Mouse (Mus musculus): ENCODE data around the gene Plek2. TPM values are rescaled to one million over a fixed set of nuclear protein-coding genes. Genes with fewer than 3 reads are reported as not detected.

The Plek2 gene
- polyA plus RNA-seq (2015; fragmentation: Nextera tagmentation; extraction: Ambion mirVana), result 2.5 and 3.8 TPM in 2 replicates

DNA sequence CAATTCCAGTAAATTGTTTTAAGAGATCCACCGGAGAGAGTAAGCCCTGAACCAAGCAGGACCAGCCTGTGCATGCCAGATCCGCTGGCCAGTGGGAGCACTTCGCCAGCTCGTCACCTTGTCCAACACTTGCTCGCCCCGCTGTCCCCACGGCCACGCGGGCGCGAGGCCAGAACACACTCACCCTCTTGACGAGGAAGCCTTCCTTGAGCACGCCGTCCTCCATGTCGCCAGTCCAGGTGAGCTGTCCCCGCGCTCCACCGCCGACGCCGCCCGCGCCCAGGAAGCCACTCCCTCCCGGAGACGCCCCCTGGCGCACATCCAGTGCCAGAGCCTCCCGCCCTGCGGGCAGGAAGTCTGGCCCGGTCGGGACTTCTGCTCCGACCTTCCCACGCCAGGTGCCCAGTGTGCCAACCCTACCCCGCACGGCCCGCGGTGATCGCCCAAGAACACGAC lies at the start of gene Plek2:
Plek2 (minus strand) TSS at position 258 of the 456 bp plus-strand sequence.
- Histone ChIP-seq H3K4me1 (ENCODE audit: control insufficient read depth, insufficient read depth, low read length) (peaks cover 8% of the 10 kb centered on the region), H3K27ac (ENCODE audit: low read length) (no peak within 1 kb of the TSS), H3K9me3 (replicated peaks; ENCODE audit: control insufficient read depth, low read length, poor library complexity, severe bottlenecking) (no peaks in the 10 kb centered on the region), H3K27me3 (ENCODE audit: control insufficient read depth, insufficient read depth, low read depth, low read length) (peaks cover 29% of the 10 kb centered on the region), H3K36me3 (ENCODE audit: control insufficient read depth, insufficient read depth, low read length) (no peaks in the 10 kb centered on the region), H3K4me3 (ENCODE audit: low read depth, low read length) (peak within 1 kb of the TSS; percentile 52), H3K4me2 (ENCODE audit: low read length) (peak within 1 kb of the TSS; percentile 97), H3K9ac (ENCODE audit: low read depth, low read length) (peak within 1 kb of the TSS; percentile 70)
- ATAC-seq, result peak; percentile 59
- 1% methylated on average over 38 of the region's 38 CpGs for WGBS

DNA sequence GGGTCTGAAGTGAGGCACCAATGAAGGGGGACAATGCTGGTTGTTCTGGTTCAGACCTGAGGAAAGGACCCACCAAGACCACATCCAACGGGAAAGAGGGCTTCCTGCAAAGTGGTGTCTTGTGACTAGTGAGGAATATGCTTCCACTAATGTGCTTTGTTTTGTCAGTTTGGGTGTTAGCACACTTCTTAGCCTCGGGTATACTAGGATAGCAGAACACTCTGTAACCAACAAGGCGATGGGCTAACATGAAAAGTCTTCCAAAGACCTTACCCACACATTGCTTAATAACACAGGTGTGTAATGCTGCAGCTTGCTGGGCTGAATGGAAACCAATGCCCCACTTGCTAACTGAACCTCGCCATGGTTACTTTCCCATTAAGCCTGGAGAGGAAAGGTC lies 49.6 kb upstream of the Plek2 start:
- ATAC-seq, result no peak

DNA sequence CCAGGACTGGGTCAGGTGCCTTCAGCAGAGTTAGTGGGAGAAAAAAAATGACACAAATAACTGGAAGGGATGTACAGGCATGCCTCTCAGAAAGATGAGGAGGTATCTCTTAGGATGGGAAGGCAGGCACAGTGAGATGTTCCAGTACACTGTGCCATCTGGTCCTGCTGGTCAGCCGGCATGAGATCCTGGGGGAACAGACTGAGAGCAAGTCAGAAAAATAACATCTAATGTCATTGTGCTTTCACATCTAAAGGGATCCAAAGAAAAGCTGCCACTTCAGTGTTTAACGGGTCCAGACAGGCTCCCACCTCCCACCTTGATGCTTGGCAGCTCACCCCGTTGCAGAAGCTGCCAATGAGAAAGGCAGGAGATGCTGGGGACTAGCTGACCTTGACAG lies 45.7 kb upstream of the Plek2 start:
- no peak overlapping the region for H3K27ac ChIP-seq (ENCODE audit: low read length)
- no peak for ATAC-seq
- H3K9me3 ChIP-seq (replicated peaks; ENCODE audit: control insufficient read depth, low read length, poor library complexity, severe bottlenecking), result no peaks in the 10 kb centered on the region; the same call in none of the 2 replicates
- 54% methylated on average over 3 of the region's 3 CpGs for WGBS
- no peaks in the 10 kb centered on the region for H3K36me3 ChIP-seq (ENCODE audit: control insufficient read depth, insufficient read depth, low read length)
- H3K4me3 ChIP-seq (ENCODE audit: low read depth, low read length), result no peak overlapping the region
- H3K27me3 ChIP-seq (ENCODE audit: control insufficient read depth, insufficient read depth, low read depth, low read length), result no peaks in the 10 kb centered on the region
- H3K4me2 ChIP-seq (ENCODE audit: low read length), result no peak overlapping the region
- no peak overlapping the region for H3K9ac ChIP-seq (ENCODE audit: low read depth, low read length)
- H3K4me1 ChIP-seq (ENCODE audit: control insufficient read depth, insufficient read depth, low read length), result no peaks in the 10 kb centered on the region

More for the DNA sequence above, 49.6 kb upstream of the Plek2 start:
- Histone ChIP-seq H3K4me3 (ENCODE audit: low read depth, low read length) (no peak overlapping the region), H3K4me2 (ENCODE audit: low read length) (no peak overlapping the region), H3K36me3 (ENCODE audit: control insufficient read depth, insufficient read depth, low read length) (peaks cover 12% of the 10 kb centered on the region; the same call in 1 of the 2 replicates), H3K4me1 (ENCODE audit: control insufficient read depth, insufficient read depth, low read length) (no peaks in the 10 kb centered on the region), H3K9ac (ENCODE audit: low read depth, low read length) (no peak overlapping the region), H3K27me3 (ENCODE audit: control insufficient read depth, insufficient read depth, low read depth, low read length) (no peaks in the 10 kb centered on the region), H3K9me3 (replicated peaks; ENCODE audit: control insufficient read depth, low read length, poor library complexity, severe bottlenecking) (no peaks in the 10 kb centered on the region; the same call in none of the 2 replicates), H3K27ac (ENCODE audit: low read length) (no peak overlapping the region)
- WGBS, result 84% methylated on average over 4 of the region's 4 CpGs

DNA sequence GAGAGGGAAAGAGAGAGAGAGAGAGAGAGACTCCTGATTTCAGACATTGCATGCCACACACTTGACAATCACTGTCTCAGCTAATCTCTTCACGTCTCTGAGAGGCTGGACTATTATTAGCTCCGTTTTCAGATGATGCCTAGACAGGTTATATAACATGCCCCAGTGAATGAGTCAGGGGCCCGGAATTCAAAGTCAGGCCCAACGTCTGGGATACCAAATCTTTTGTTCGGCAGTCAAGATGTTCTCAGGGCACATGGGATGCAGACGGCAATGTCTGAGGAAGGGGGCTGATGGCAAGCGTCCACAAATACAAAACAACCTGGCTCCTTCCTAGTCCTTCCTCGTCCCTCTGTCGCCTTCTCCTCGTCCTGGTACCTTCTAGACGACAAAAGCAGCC lies 45.3 kb upstream of the Plek2 start:
- Histone ChIP-seq H3K27me3 (ENCODE audit: control insufficient read depth, insufficient read depth, low read depth, low read length) (no peaks in the 10 kb centered on the region), H3K9ac (ENCODE audit: low read depth, low read length) (no peak overlapping the region), H3K4me2 (ENCODE audit: low read length) (no peak overlapping the region), H3K27ac (ENCODE audit: low read length) (no peak overlapping the region), H3K4me3 (ENCODE audit: low read depth, low read length) (no peak overlapping the region), H3K4me1 (ENCODE audit: control insufficient read depth, insufficient read depth, low read length) (no peaks in the 10 kb centered on the region), H3K36me3 (ENCODE audit: control insufficient read depth, insufficient read depth, low read length) (no peaks in the 10 kb centered on the region), H3K9me3 (replicated peaks; ENCODE audit: control insufficient read depth, low read length, poor library complexity, severe bottlenecking) (no peaks in the 10 kb centered on the region; the same call in none of the 2 replicates)
- ATAC-seq, result no peak
- WGBS, result 68% methylated on average over 11 of the region's 11 CpGs

DNA sequence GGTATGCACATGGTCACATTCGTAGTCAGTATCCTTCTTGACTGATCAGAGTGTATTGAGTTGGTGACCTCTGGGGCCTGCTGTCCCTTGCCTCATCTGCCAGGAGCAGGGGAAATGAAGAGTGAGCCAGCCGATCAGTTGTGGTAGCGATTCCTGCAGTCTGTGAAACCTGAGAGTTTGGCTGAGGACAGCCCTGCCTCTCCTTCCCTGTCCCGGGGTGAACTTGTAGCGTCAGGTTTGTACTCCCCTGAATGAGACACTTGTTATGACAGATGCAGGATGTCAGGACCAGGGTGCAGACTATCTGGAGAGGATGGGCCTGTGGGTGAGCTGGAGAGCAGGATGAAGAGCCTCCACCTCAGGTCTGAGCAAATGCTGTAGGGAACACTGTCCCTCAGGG lies 40.9 kb upstream of the Plek2 start:
- no peaks in the 10 kb centered on the region for H3K9me3 ChIP-seq (replicated peaks; ENCODE audit: control insufficient read depth, low read length, poor library complexity, severe bottlenecking)
- H3K36me3 ChIP-seq (ENCODE audit: control insufficient read depth, insufficient read depth, low read length), result no peaks in the 10 kb centered on the region
- no peak for ATAC-seq
- H3K27me3 ChIP-seq (ENCODE audit: control insufficient read depth, insufficient read depth, low read depth, low read length), result no peaks in the 10 kb centered on the region
- WGBS, result 77% methylated on average over 5 of the region's 5 CpGs
- no peaks in the 10 kb centered on the region for H3K4me1 ChIP-seq (ENCODE audit: control insufficient read depth, insufficient read depth, low read length)
- H3K4me2 ChIP-seq (ENCODE audit: low read length), result no peak overlapping the region
- no peak overlapping the region for H3K27ac ChIP-seq (ENCODE audit: low read length)
- H3K4me3 ChIP-seq (ENCODE audit: low read depth, low read length), result no peak overlapping the region
- H3K9ac ChIP-seq (ENCODE audit: low read depth, low read length), result no peak overlapping the region

DNA sequence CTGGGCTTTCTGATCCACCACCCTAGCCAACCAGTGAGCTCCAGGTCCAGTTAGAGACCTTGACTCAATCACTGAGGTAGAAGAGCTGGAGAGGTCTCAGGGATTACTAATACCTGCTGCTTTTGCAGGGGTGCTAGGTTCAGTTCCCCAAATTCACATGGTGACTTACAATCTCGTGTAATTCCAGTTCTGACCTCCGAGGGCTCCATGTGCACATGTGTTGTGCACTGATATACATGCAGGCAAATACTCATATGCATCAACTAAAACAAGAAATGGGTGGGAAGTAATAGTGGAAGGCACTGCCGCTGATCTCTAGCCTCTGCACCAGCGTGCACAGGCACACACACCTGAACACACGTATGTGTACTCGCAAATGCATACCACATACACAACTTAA lies 40.4 kb upstream of the Plek2 start:
- Histone ChIP-seq H3K9ac (ENCODE audit: low read depth, low read length) (no peak overlapping the region), H3K36me3 (ENCODE audit: control insufficient read depth, insufficient read depth, low read length) (no peaks in the 10 kb centered on the region), H3K27ac (ENCODE audit: low read length) (no peak overlapping the region), H3K4me3 (ENCODE audit: low read depth, low read length) (no peak overlapping the region), H3K4me2 (ENCODE audit: low read length) (no peak overlapping the region), H3K9me3 (replicated peaks; ENCODE audit: control insufficient read depth, low read length, poor library complexity, severe bottlenecking) (no peaks in the 10 kb centered on the region), H3K27me3 (ENCODE audit: control insufficient read depth, insufficient read depth, low read depth, low read length) (no peaks in the 10 kb centered on the region), H3K4me1 (ENCODE audit: control insufficient read depth, insufficient read depth, low read length) (no peaks in the 10 kb centered on the region)
- ATAC-seq, result no peak
- WGBS, result 84% methylated on average over 6 of the region's 6 CpGs

DNA sequence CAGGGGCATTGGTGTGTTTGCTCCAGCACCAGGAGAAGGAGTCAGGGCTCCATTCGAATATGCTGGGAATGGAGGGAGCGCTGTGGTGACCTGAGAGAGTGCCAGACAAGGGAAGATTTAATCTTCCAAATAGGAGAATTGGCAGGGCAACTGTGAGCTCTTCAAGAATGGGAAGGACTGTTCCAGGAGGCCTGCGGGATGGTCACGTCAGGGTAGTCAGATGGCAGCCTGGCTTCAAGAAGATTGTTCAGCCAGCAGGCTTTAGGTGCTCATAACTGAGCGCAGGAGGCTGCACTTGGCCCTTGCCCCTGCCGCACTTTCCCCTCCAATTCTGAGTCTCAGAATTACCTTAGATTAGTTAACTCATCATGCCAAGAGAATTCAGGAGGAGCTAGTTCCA lies 36.2 kb upstream of the Plek2 start:
- H3K9ac ChIP-seq (ENCODE audit: low read depth, low read length), result no peak overlapping the region
- no peak for ATAC-seq
- H3K4me3 ChIP-seq (ENCODE audit: low read depth, low read length), result no peak overlapping the region
- H3K27me3 ChIP-seq (ENCODE audit: control insufficient read depth, insufficient read depth, low read depth, low read length), result no peaks in the 10 kb centered on the region
- no peak overlapping the region for H3K27ac ChIP-seq (ENCODE audit: low read length)
- no peaks in the 10 kb centered on the region for H3K36me3 ChIP-seq (ENCODE audit: control insufficient read depth, insufficient read depth, low read length)
- H3K4me1 ChIP-seq (ENCODE audit: control insufficient read depth, insufficient read depth, low read length), result no peaks in the 10 kb centered on the region
- H3K4me2 ChIP-seq (ENCODE audit: low read length), result no peak overlapping the region
- whole genome bisulfite sequencing, result 90% methylated on average over 6 of the region's 6 CpGs
- H3K9me3 ChIP-seq (replicated peaks; ENCODE audit: control insufficient read depth, low read length, poor library complexity, severe bottlenecking), result no peaks in the 10 kb centered on the region

DNA sequence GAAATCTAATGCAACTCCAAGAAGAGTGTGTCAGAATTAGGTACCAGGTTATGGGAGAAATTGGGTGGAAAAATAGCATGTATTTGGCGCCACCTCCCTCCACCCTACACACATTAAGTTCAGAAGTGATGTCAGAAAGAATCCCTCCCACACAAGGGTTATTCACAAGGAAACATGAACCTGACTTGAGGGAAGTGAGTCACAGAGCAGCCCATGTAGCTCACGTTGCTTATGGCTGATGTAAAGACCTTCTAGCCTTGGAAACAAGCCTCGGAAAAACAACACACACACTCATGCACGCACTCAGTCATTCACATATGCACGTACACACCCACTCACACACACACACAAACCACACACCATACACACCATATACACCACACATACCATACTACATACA lies 33.3 kb upstream of the Plek2 start:
- H3K4me1 ChIP-seq (ENCODE audit: control insufficient read depth, insufficient read depth, low read length), result no peaks in the 10 kb centered on the region
- no peaks in the 10 kb centered on the region for H3K27me3 ChIP-seq (ENCODE audit: control insufficient read depth, insufficient read depth, low read depth, low read length)
- H3K36me3 ChIP-seq (ENCODE audit: control insufficient read depth, insufficient read depth, low read length), result no peaks in the 10 kb centered on the region
- no peak for ATAC-seq
- no peaks in the 10 kb centered on the region for H3K9me3 ChIP-seq (replicated peaks; ENCODE audit: control insufficient read depth, low read length, poor library complexity, severe bottlenecking)
- H3K4me2 ChIP-seq (ENCODE audit: low read length), result no peak overlapping the region
- H3K27ac ChIP-seq (ENCODE audit: low read length), result no peak overlapping the region
- no peak overlapping the region for H3K9ac ChIP-seq (ENCODE audit: low read depth, low read length)
- 90% methylated on average over 5 of the region's 5 CpGs for WGBS
- H3K4me3 ChIP-seq (ENCODE audit: low read depth, low read length), result no peak overlapping the region

DNA sequence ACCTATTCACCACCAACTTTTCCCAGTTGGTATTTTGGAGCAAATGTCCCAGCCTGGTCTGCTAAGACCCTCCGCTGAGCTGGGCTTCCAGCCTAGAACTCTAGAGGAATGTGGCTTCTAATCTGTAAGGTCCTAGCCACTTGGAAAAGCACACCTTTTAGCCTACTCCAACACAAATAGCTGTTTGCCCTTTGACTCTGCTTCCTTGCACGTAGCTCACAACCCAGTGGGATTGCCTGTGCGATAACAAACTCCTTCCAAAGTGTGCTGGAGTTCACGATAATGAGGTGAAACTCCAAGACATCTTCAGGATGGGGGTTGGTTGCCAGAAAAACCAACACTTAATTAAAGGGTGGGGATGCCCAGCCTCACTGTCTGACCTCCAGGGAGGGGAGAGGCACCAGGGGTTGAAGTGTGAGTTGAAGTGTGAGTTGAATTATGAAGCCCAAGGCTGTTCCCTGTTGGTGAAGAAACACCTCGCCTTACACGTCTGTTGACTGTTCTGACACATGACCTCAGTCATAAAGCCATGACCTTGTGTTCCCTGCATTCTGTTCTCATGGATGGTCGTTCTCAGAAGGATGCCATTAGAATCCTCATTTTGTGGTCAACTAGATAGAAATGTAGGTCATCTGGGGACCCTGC lies 32.8 kb upstream of the Plek2 start:
- 82% methylated on average over 7 of the region's 7 CpGs for WGBS
- H3K9ac ChIP-seq (ENCODE audit: low read depth, low read length), result no peak overlapping the region
- H3K36me3 ChIP-seq (ENCODE audit: control insufficient read depth, insufficient read depth, low read length), result no peaks in the 10 kb centered on the region
- no peaks in the 10 kb centered on the region for H3K9me3 ChIP-seq (replicated peaks; ENCODE audit: control insufficient read depth, low read length, poor library complexity, severe bottlenecking)
- no peaks in the 10 kb centered on the region for H3K27me3 ChIP-seq (ENCODE audit: control insufficient read depth, insufficient read depth, low read depth, low read length)
- H3K4me3 ChIP-seq (ENCODE audit: low read depth, low read length), result no peak overlapping the region
- no peaks in the 10 kb centered on the region for H3K4me1 ChIP-seq (ENCODE audit: control insufficient read depth, insufficient read depth, low read length)
- no peak overlapping the region for H3K4me2 ChIP-seq (ENCODE audit: low read length)
- no peak overlapping the region for H3K27ac ChIP-seq (ENCODE audit: low read length)
- no peak for ATAC-seq
